Mouse (Mus musculus) fibroblast of lung, adult 2 months (primary cell): ENCODE data around the gene Zxdc.

Source experiments
- DNase-seq: peaks from one replicate; pipeline ENCODE4 v3.0.0-alpha.2; 2011; ENCODE audit warnings: low read depth

Gene Zxdc

DNA sequence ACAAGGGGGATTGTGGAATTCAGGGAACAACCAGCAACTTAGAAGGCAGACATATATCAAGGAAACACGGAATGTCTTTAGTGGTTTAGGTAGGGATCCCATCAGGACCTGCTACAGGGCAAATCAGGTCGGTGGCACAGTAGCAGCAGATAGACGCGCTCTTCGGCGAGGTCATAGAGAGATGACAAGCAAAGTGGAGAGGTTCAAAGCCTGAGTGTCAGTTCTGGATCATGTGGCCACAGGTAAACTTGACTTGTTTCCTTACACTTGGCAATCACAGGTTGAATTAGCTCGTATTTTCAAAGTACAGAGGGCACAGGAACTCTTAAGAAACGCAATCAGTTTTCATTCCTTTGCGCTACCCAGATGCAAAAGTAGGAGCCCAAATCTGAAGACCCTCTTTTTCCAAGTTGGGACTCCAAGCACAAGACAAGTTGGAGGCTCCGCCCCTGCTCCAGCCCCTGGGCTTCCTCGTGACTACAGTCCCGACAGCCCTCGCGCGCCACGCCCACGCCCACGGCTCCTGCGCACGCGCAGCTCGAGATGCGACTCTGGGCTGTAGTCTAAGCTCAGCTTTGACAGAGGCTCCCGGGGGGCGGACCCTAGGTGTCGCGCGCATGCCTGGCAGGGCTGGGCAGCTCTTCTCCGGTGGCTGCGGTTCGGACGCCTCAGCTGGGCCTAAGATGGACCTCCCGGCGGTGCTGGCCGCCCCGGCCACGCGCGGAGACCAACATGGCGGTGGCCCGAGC, at the start of gene Zxdc:
Gene Zxdc, plus strand, starts transcription at position 517 of the 749 bp plus-strand sequence.
- DNase-seq: peak; percentile 94

DNA sequence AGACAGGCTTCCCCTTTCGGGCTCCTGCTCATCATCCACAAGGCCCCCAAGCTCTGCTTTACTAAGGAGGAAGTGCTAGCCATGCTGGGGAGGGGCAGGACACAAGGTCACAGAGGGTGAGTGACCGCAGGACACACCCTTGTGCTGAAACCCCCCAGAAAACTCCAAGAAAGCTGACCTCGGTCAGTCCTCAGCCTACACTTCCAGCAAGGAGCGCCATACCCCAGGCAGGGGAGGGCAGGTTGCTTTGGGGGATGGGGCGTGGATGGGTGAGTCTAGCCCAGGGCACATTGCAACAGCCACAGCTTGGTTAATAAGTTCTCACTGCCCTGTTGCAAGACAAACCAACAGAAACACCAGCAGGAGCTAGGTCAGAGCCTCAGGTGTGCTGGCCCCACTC, 48.9 kb upstream of the Zxdc start:
- no peak for DNase-seq

DNA sequence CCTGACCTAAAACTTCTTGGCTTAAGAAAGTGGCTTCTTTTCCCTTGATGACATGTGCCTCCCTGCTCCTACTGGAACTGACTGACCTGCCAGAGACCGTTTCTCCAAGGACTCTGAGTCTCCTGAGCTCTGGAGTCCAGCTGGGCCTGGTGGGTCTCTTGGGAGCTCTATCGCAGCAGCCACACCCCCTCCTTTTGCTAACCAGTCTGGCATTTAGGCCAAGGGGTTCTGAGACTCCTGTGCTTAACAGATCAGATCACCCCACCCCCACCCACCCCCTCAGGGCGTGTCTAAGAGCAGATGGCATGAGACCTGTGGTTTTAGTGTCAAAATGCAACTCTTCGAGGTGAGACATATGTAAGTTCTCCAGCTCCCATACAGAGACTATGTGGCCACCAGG, 47.5 kb upstream of the Zxdc start:
- no peak for DNase-seq

DNA sequence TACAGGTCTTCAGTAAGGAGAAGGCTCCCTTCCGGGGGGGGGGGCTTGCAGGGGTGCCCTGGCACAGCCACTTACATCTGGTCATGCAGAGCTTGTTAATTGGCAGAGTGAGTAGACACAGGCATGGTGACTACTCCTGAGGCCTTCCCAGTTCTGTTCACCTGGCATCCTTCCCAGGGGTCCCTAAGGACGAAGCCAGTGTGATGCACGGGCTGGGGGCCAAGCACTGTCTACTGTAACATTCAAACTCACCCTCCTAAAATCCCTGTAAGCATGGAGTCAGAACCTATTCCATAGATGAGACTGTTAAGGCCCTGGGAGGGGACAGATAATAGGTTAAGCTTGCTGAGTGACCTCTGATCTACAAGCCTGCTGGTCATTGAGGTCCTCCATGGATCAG, 45.3 kb upstream of the Zxdc start:
- DNase-seq: no peak

DNA sequence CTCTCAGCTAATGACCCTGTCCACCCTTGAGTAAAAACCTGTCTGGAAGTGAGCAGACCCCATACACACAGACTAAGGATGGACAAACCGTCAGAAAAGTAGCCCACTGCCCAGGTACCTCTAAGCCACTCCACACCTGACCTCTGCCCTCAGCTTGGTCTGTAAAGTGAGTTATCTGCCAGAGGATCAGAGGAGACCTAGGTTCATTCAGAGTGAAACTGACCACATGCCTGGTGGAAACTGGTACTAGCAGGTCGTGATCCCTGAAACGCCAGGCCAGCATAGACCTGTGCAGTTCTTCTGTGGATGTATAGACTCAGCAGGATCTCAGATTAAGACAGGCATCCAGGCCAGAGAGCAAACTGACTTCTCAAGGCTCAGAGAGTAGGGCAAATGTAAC, 44.8 kb upstream of the Zxdc start:
- no peak for DNase-seq

DNA sequence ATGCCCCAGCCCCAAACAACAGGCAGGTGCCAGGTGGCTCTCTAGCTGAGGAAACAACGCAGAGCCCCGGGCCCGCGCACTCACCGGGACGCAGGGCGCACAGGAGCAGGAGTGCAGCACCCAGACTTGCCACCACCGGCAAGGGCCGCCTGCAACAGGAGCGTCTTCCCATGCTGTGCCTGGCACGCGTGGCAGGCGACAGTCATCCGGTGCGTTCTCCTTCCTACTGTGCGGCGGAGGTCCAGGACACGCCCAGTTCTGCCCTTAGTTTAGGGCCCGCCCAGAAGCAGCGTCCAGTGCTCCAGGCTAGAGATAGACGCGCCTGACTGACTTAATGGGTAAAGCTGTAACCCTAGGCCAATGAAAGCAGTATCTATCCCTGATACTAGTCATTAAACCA, 44.3 kb upstream of the Zxdc start, which contains the start of gene Chst13:
Gene Chst13, minus strand, starts transcription at position 195 of the 400 bp plus-strand sequence.
- no peak for DNase-seq

DNA sequence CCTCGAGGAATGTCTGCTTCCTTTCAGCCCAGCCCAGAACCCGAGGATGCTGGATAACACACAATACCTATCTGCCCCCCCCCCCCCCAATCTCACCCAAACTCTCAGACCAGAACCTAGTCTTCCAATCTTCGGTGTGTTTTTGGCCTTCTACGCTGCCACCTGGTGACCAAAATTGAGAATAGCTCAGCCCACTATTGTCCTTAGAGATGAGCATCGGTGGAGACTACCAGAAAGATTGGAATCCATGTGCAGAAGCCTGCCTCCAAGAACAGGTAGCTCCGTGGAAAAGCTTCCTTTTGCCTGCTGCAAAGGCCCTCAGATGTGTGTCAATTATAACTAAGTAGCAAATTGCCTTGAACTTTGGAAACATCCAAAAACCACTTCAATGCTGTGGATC, 41.6 kb upstream of the Zxdc start:
- DNase-seq: no peak

DNA sequence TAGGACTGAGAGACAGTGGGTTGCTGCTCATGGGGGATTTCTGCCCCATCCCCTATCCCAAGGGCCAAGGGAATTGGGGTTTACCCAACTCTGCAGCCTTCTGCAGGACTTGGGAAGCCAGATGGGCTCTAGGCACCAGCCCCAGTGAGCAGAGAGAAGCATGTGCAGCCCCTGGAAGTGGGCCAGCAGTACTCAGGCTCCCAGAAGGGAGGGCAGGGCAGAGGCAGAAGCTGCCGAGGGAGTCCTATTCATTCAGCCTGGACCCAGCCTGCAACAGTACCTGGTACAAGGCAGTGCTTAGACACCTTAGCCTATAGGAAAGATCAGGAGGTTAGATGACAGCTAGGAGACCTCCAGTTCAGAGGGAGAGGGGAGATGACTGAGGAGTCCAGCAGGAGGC, 39.3 kb upstream of the Zxdc start:
- DNase-seq: no peak

DNA sequence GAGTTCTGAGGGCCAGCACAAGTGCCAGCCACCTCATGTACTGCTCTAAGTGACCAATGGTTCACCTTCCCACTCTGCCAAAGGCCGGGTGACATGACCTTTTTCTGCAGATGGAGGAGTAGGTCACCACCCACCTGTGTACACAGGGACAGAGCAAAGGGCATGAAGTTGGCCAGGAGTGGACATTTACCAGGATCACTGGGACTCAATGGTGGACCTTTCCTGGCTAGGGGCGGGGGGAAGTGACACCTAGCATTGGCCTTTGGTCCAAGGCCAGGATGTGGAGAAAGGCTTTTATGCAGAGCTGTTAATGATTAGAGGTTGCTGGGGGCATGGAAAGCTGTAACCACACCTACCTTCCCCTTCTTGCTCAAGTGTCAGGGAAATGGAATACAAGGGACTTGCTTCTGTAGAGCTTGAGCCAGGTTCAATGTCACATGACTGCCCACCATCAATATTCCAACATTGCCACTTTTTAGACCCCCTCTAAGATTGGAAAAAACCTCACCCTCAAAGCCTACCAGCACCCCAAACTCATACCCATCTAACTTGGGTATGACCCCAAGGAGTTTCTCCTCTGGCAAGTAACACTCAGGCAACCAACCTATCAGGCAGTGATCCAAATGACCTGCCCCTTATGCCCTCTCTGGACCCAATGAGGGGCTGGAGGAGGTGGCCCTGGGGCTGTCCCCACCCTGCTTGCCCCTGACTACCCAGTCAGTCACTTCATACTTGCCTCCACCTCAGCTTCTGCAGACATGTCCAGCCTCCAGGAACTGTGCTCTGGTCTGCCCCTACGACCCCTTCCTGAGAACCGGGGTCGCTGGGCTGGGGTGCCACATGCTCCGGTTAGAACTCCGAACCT, 36.5 kb upstream of the Zxdc start, which contains the start of gene Uroc1:
Gene Uroc1, plus strand, starts transcription at position 724 of the 865 bp plus-strand sequence.
- DNase-seq: no peak

DNA sequence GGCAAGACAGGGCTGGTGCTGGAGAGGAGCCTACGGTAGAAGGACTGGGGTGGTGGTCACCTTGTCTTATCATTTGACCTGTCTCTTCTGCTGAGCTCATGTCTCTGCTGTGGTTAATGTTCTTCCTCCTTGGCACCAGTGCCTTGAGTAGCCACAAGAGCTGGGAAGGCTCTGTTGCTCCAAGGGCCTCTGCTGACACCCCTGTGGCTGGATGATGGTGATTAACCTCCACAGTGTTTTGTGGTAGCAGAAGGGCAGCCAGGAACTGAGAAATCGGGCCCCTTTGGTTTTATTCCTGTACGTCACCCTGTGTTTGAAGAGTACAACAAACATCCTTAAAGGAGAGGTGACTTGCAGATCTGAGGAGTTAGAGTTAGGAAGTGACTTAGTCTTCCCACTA, 35.0 kb upstream of the Zxdc start:
- no peak for DNase-seq

DNA sequence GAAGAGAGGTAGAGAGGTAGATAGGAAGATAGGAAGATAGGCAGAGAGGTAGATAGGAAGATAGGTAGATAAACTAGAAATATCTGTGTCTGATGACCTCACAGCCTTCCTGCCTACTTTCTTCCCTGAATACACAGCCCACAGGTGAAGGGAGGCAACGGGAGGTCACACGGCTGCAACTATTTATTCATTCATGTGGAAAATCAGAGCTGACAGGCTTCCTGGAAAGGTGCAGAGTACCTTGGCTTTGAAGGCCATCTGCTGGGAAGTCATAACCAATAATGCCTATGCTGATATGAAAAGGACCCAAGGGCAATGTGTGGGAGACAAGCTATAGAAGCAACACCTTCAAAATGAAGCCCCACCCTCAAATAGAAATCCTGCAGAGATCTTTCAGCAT, 26.9 kb upstream of the Zxdc start:
- no peak for DNase-seq

DNA sequence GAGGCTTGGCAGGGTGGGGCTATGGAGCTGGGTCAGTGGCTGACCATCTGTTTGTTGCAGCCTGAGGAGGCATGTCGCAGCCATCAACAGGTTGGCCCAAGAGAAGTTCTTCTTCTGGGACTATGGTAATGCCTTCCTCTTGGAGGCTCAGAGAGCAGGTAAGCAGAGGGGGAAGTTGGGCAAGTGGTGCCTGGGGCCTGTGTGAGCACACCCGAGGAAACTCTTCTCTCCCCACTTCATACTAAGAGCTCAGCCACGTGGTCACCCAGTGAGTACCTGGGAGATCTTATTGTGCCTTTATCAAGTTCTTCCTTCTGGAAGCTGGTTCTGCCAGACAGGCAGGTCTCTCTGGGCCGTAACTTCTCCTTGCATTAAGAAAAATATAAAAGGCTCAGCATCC, 22.1 kb upstream of the Zxdc start:
- no peak for DNase-seq

DNA sequence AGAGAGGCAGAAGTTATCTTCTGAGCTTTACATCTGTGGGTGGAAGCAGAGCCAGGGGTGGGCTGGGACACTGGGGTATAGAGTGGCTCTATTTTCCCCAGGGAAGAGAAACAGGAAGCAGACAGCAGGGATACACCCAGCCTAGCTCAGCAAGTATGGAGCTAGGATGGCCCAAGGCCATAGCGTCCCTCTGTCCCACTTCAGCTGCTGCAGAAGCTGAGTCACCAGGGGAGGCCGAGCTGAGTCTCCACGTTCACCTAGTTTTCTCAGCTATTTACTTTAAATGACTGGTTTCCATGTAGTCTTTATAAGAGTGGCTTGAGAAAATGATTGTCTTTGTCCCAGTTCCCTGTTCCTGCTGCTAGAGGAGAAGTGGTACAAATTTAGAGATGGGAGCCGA, 20.8 kb upstream of the Zxdc start:
- DNase-seq: no peak

DNA sequence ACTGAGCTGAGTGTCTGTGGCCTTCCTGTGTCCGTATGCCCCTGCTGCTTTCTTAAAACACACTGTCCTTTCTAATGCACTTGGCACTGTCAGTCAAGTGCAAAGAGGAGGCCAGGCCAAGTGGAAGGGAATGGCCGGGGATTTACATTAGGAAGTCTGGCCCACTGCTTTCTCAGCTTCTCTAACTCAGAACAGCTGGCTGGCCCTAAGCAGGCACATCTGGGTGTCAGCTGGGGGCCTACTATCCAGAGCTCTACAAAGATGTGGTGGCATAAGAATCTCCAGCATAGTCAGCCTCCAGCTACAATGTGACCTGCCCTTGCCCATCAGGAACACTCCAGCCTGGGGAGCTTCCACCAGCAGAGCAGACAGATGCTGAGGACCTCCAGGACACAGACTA, 19.3 kb upstream of the Zxdc start:
- no peak for DNase-seq

DNA sequence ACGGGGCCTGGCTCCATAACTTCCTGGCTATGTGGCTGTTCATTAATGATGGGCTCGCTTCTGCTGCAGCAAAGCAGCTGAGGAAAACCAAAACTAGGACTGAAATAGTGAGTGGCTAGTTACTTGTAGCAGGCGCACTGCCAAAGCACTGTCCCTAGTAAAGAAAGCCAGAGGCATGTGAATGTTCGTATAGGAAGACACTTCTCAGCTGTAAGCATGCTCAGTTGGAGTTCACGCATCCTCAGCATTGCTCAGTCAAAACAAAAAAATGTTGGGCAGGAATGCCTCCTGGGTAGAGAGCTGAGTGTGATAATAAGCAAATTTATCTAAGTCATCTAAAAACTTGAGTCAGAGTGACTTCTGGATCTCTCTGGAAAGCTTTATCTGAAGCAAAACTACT, 11.2 kb upstream of the Zxdc start:
- DNase-seq: no peak

DNA sequence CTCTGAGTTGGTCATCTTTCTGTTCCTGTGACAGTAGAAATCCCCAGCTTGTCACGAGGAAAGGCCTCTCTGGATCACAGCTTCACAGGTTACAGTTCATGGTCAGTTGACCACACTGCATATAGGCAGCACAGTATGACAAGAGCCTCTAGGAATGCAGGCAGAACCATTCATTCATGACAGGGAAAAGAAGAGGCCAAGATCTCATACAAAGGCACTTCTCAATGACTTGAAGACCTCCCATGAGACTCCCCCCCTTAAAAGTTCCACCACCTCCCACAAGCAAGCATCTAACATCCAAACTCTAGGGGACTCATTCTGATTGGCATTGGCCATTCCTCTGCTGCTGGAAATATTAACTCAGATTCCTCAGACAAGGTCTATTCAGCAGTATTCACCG, 9.8 kb upstream of the Zxdc start:
- DNase-seq: no peak

DNA sequence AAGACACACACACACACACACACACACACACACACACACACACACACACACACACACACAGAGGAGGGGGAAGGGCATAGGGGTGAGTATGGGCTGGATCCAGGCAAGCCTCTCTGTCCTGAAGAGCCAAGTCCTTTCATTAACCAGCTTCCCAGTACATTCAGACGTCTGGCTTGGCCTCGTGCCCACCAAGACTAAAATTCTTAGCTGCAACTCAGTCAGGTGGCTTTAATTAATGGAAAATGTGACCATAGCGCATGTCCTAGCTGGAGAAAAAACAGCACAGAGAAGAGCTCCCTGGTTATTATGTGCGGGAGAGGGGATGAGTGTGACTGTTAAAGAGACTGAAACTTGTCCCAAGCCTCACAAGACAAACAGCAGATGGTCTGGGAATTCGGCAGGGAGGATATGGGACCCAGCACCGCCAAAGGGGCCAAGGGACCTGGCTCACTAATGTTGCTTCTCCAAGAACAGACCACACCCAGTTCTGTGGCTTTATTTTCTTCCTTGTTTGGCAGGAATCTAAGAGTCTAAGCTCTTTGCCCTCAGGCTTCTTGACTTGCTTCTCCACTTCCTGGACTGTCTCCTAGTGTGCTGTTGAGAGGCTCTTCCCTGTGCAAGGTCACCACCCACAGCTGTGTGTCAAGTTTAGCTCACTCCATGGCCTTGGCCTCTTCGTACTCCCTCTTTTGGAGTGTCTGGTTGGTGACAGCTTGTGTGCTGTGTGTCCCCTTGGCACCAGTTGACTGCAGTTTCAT, 9.1 kb upstream of the Zxdc start:
- DNase-seq: peak; percentile 90

DNA sequence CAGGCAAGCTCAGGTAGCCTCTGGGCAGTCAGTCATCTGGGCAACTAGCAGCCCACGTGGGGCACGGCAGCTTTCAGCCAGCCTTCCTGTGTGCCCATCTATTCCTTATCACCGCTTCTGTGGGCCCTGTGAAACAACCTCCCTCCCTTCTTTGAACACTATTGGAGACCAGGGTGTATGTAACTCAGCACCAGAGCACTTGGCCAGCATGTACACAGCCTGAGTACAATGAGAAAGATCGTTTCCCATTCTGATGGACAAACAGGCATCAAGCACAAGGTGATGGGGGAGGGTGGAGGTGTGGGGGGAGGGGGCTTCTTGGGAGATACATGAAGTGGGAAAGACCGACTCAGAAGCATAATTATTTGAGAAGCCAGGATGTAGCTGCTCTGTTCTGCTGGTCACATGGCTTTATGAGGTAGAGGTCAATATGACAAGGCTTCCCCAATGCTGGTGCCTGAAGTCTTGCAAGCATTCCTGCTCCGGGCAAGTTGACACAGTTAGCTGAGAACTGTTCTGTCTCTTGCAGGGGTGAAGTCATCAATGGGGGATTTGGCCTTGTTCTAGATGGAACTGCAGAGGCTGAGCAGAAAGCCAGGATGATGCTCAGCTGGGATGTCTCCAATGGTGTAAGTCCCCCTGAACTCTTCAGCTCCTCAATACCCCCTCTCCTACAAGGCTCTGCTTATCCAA, 8.2 kb upstream of the Zxdc start:
- no peak for DNase-seq

DNA sequence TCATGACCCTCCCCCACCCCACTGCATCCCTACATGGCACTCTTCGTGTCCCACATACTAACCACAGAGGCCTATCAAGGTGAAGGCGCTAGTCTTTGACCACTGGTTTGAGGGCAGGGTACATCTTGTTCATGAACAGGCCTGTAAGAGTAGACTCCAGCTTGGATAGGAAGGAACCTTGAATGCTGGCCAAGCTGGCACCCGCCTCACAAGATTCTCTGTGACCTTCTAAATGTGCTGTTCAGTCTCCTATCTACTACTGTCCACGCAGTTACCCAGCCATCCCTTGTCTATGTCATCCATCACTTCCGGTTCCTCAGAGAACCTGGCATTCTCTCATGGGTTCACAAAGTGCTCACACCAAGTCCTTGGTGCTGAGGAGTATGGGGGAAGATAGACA, 6.0 kb upstream of the Zxdc start:
- DNase-seq: no peak

DNA sequence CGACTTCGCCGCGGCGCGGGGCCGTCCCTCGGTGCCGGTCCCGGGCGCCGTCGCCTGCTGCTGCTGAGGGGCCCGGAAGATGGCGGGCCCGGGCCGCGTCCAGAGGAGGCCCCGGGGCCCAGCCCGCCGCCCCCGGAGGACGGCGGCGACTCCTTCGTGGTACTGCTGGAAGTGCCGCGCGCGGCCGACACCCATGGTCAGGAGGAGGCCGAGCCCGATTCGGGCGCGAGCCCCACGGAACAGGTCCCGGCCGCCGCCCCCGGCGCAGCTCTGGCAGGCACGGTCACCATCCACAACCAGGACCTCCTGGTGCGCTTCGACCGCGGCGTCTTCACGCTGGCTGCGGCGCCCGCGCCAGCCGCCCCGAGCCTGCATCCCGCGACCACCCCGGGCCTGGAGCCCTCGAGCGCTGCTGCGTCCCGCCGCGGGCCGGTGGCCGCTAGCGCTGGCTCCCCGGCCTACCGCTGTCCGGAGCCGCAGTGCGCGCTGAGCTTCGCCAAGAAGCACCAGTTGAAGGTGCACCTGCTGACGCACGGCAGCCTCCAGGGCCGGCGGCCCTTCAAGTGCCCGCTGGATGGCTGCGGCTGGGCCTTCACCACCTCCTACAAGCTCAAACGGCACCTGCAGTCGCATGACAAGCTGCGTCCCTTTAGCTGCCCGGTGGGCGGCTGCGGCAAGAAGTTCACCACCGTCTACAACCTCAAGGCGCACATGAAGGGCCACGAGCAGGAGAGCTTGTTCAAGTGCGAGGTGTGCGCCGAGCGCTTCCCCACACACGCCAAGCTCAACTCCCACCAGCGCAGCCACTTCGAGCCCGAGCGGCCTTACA, 647 bp downstream of the Zxdc start:
- DNase-seq: no peak

DNA sequence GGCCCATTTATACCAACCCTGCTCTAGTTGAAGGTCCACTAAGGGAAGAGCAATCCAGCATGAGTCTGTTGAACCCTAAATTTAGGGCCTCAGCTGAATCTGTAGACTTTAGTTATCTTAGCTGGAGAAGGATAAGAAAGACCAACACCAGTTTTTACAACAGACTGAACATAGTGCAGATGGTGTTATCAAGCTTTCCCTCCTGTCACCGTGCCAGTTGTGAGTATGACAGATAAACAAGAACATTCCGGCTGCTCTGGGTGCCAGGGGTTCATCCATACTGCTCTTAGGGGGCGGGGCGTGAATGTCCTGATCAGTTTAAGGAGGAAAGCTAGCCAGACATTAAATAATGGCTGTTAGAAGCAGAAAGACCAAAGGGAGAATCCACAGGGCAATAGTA, 5.4 kb downstream of the Zxdc start:
- no peak for DNase-seq
